Mouse (Mus musculus) neural tube, embryonic 11.5 days (tissue): ENCODE data around the gene Atp5d. TPM values are rescaled to one million over a fixed set of nuclear protein-coding genes. Genes with fewer than 3 reads are reported as not detected.

Experiments
- polyA plus RNA-seq: library from polyadenylated mRNA; unstranded; fragments of >200 nt; fragmentation: Nextera tagmentation; extraction: Ambion mirVana; gene quantifications from 2 replicates; pipeline ENCODE4 v1.2.1, GENCODE M21; 2014

Gene Atp5d
- polyA plus RNA-seq, 1 experiment from 2014 or later = 386 TPM

Other genes starting within 250 kb of the Atp5d start
- not detected in 2 replicates for gene Cfd, start 247.8 kb upstream of the Atp5d start, polyA plus RNA-seq
- gene Med16, start 229.7 kb upstream of the Atp5d start, polyA plus RNA-seq = 47.7 and 53.6 TPM in 2 replicates
- gene Gm26602, start 227.8 kb upstream of the Atp5d start, polyA plus RNA-seq = 14.5 TPM in 1 of 2 replicates, not detected in the other
- 0.77 and 0.80 TPM in 2 replicates for gene Kiss1r, start 221.7 kb upstream of the Atp5d start, polyA plus RNA-seq
- 150 and 156 TPM in 2 replicates for gene R3hdm4, start 217.4 kb upstream of the Atp5d start, polyA plus RNA-seq
- 7.0 and 8.5 TPM in 2 replicates for gene Arid3a, start 211.6 kb upstream of the Atp5d start, polyA plus RNA-seq
- gene Wdr18, start 178.5 kb upstream of the Atp5d start, polyA plus RNA-seq = 115 TPM in 2 replicates
- gene Grin3b, start 167.9 kb upstream of the Atp5d start, polyA plus RNA-seq = 0.16 and 0.30 TPM in 2 replicates
- 16.1 and 17.7 TPM in 2 replicates for gene Tmem259, start 154.3 kb upstream of the Atp5d start, polyA plus RNA-seq
- 167 and 187 TPM in 2 replicates for gene Cnn2, start 150.0 kb upstream of the Atp5d start, polyA plus RNA-seq
- gene Abca7, start 142.1 kb upstream of the Atp5d start, polyA plus RNA-seq = 4.3 and 7.0 TPM in 2 replicates
- gene Arhgap45, start 122.0 kb upstream of the Atp5d start, polyA plus RNA-seq = 4.6 and 4.9 TPM in 2 replicates
- gene Polr2e, start 98.8 kb upstream of the Atp5d start, polyA plus RNA-seq = 222 and 234 TPM in 2 replicates
- gene Gpx4, start 91.5 kb upstream of the Atp5d start, polyA plus RNA-seq = 540 and 570 TPM in 2 replicates
- 11.3 and 11.9 TPM in 2 replicates for gene Sbno2, start 33.1 kb upstream of the Atp5d start, polyA plus RNA-seq
- gene Stk11, start 22.8 kb upstream of the Atp5d start, polyA plus RNA-seq = 22.0 and 23.5 TPM in 2 replicates
- gene Cbarp, start 2.2 kb downstream of the Atp5d start, polyA plus RNA-seq = 11.1 and 11.3 TPM in 2 replicates
- 70.0 and 78.2 TPM in 2 replicates for gene Midn, start 9.6 kb downstream of the Atp5d start, polyA plus RNA-seq
- 84.0 and 85.1 TPM in 2 replicates for gene Cirbp, start 27.4 kb downstream of the Atp5d start, polyA plus RNA-seq
- gene 1600002K03Rik, start 34.3 kb downstream of the Atp5d start, polyA plus RNA-seq = 8.8 and 10.8 TPM in 2 replicates
- gene Efna2, start 40.9 kb downstream of the Atp5d start, polyA plus RNA-seq = 36.2 and 38.9 TPM in 2 replicates
- gene Mum1, start 87.8 kb downstream of the Atp5d start, polyA plus RNA-seq = 59.6 and 61.8 TPM in 2 replicates
- 247 and 261 TPM in 2 replicates for gene Ndufs7, start 110.5 kb downstream of the Atp5d start, polyA plus RNA-seq
- 35.1 and 37.7 TPM in 2 replicates for gene Gamt, start 122.4 kb downstream of the Atp5d start, polyA plus RNA-seq
- gene Dazap1, start 122.9 kb downstream of the Atp5d start, polyA plus RNA-seq = 49.8 and 51.9 TPM in 2 replicates
- gene Rps15, start 153.8 kb downstream of the Atp5d start, polyA plus RNA-seq = 857 and 860 TPM in 2 replicates
- 81.4 and 81.7 TPM in 2 replicates for gene Apc2, start 157.3 kb downstream of the Atp5d start, polyA plus RNA-seq
- 37.3 and 40.5 TPM in 2 replicates for gene 2310011J03Rik, start 181.9 kb downstream of the Atp5d start, polyA plus RNA-seq
- 2.0 and 2.4 TPM in 2 replicates for gene Pcsk4, start 190.9 kb downstream of the Atp5d start, polyA plus RNA-seq
- 4.2 and 5.5 TPM in 2 replicates for gene Reep6, start 191.3 kb downstream of the Atp5d start, polyA plus RNA-seq
- gene Adamtsl5, start 209.8 kb downstream of the Atp5d start, polyA plus RNA-seq = 0.17 and 0.27 TPM in 2 replicates
- gene Plk5, start 217.8 kb downstream of the Atp5d start, polyA plus RNA-seq = 0.17 TPM in 1 of 2 replicates, not detected in the other
- gene Mex3d, start 249.0 kb downstream of the Atp5d start, polyA plus RNA-seq = 12.6 and 15.5 TPM in 2 replicates